7 mouse cellular contexts compared by ENCODE assay signal in the genomic region with DNA sequence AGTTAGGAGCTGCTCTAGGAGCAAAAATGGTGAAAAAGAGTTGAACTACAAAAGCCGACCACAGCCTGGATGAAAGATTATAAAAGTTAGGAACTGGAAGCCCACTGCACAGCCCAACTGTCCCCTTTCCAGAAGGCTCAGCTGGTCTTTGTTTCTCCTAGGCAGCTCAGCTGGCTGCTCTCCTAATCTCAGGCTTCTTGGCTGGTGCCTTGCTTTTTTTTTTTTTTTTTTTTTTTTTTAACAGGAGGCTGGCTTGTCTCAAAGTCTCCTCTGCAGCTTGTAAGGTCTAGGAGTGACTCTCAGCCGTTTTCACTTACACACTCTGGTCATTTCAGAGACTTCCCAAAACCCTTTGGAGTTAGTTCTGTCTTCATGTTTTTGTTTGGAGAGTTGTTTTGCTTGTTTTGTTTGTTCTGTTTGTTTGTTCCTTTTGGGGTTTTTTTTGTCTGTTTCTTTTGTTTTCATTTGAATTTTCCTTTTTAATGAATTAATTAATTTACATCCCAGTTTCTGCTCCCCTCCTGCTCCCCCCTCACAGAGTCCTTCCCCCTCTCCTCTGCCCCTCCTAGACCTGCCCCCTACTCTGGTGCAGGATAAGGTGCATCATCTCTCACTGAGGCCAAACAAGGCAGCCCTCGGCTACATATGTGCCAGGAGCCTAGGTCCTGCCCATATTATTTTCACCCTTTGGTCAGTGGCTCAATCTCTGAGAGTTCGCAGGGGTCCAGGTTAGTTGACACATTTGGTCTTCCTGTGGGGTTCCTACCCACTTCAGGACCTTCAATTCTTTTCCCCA.
DNase-seq lines count a peak whose midpoint lies in the region; ATAC-seq and TF ChIP-seq lines count a peak whose summit lies in the region.

No protein-coding gene starts in this region.

- TF ChIP-seq CTCF in layer of hippocampus, adult 2 months (conservative IDR thresholded peaks at IDR 0.05) = no peak

- no peak overlapping the region for H3K4me3 ChIP-seq in layer of hippocampus, adult 2 months
- H3K4me3 ChIP-seq in limb, embryonic 13.5 days = no peak overlapping the region

- 51% methylated on average over 4 of the region's 4 CpGs for WGBS in limb, embryonic 13.5 days

- no peak for ATAC-seq in limb, embryonic 13.5 days (ENCODE audit: low FRiP score, low read depth)
- no peak for ATAC-seq in monocyte, adult 5-6 weeks (replicated peaks; ENCODE audit: insufficient number of reproducible peaks, low FRiP score, low TSS enrichment, poor library complexity, severe bottlenecking)

- peak overlapping the region; percentile 39; the same call in 1 of the 2 replicates for H3K27ac ChIP-seq in layer of hippocampus, adult 2 months
- 0 out of 2 replicates have a peak overlapping the region, but pooled peaks have one; percentile 3 for H3K27ac ChIP-seq in limb, embryonic 13.5 days

- no peaks in the 10 kb centered on the region for H3K9me3 ChIP-seq in limb, embryonic 13.5 days

- peaks cover 3% of the 10 kb centered on the region; the same call in 1 of the 2 replicates for H3K4me1 ChIP-seq in limb, embryonic 13.5 days

- intact Hi-C loops in gastrocnemius, postnatal 14 days (cut with DNase I; ENCODE audit: low total_unique reads) = no loop called here

- peak in 1 of 2 experiments; percentile 9 for DNase-seq in layer of hippocampus, adult 2 months (ENCODE audit: low spot score in 2 of 2)
- DNase-seq in layer of hippocampus, adult 11-12 months (ENCODE audit: low spot score) = no peak
- DNase-seq in brain, embryonic 18.5 days (ENCODE audit: low read depth, low spot score) = peak; percentile 45
- peak; percentile 63 for DNase-seq in gastrocnemius, postnatal 14 days
- DNase-seq in adrenal gland, adult 18-20 months (ENCODE audit: low spot score in 2 of 2) = no peak

- H3K27me3 ChIP-seq in limb, embryonic 13.5 days = no peaks in the 10 kb centered on the region

- H3K36me3 ChIP-seq in limb, embryonic 13.5 days = no peaks in the 10 kb centered on the region

- no peak overlapping the region for H3K4me2 ChIP-seq in limb, embryonic 13.5 days (replicated peaks)

- no peak overlapping the region for H3K9ac ChIP-seq in limb, embryonic 13.5 days

Comparison
In these comparisons a context has a peak if more than half of its experiments do, and no peak if none do; other contexts are left out.
1. DNase-seq: peak in brain, embryonic 18.5 days (single experiment) and gastrocnemius, postnatal 14 days (single experiment); none in layer of hippocampus, adult 11-12 months (single experiment) and adrenal gland, adult 18-20 months (0 of 2).